Mouse (Mus musculus): ENCODE data around the gene Ski.

Gene Ski

GRCm38 (mm10) chr4:155234371-155235310, 12.2 kb upstream of the Ski start:
- DNase-seq, result peak; percentile 22 to 43

DNA sequence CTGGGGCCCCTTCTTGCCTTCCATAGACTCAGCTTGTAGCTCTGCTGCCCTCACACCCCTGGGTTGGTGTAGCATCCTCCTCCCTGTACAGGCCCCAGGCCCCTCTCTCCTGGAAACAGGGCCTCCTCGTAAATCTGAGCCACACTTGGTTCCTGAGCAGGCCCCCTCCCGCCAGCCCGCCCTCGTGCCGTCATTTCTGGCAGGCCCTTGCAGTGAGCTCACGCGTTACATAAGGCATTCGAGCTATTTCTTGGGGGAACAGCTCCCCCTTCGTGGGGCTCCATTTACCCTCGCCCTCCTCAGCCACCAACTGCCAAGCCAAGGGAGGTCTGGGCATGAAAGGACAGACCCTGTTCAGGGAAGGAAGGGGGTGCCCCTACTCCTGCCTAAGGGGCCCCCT, 11.5 kb upstream of the Ski start:
- peak; percentile 82 to 86 for DNase-seq

- DNase-seq, result no peak
These were observed 6.1 kb upstream of the Ski start for GRCm38 (mm10) chr4:155228461-155228860.

GRCm38 (mm10) chr4:155227986-155228385, 5.6 kb upstream of the Ski start:
- no peak for DNase-seq

- DNase-seq, result no peak
These were observed 3.5 kb upstream of the Ski start for GRCm38 (mm10) chr4:155225918-155226317.

- no peak for DNase-seq
These were observed 1.5 kb upstream of the Ski start for GRCm38 (mm10) chr4:155223594-155224528.

GRCm38 (mm10) chr4:155222841-155223593, 625 bp upstream of the Ski start:
- peak; percentile 95 to 100 for DNase-seq

- peak; percentile 77 to 86 for DNase-seq
These were observed 517 bp downstream of the Ski start for GRCm38 (mm10) chr4:155221599-155222551.

- no peak for DNase-seq
These were observed 1.3 kb downstream of the Ski start for GRCm38 (mm10) chr4:155221106-155221505.

GRCm38 (mm10) chr4:155220213-155221100, 1.9 kb downstream of the Ski start:
- no peak for DNase-seq

DNA sequence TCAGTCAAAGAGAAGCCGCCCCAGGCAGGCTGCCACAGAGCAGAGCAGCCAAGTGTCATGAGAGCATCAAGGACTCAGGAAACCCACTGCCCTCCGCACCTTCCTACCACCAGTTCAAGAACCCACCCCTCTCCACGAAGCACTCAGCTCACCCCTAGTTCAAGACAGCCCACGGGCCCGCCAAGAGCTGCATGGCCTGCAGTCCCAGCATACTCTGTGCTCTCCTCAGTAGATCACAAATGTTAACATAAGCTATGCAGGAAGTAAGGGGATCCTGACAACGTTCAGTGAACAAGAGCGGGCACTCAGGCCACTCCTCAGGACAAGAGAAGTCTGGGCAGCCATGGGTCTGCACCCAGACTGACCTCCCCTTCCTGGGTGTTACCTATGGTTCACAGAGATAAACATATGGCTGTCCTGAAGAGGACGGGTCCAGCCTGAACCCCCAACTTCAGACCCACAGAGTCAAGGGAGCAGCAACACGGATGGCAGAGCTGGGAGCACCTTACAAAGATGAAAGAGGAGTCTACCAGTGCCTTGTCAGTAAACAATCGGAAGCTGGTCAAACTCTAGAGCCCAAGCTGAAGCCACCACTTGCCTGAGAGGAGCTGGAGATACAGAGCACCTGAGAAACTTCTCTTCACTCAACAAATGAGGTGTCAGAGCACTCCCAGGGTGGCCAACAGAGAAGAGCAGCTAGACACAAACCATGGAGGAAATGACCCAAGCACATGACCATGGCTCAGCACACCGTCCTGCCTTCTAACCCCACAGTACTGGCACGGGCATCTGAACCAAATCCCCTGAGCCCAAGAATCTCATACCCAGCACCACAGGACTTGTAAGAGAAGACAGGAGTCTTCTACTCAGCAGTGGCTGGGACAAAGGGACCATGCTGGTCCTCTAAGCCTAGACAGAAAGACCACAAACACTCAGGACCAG, 2.9 kb downstream of the Ski start:
- DNase-seq, result no peak

DNA sequence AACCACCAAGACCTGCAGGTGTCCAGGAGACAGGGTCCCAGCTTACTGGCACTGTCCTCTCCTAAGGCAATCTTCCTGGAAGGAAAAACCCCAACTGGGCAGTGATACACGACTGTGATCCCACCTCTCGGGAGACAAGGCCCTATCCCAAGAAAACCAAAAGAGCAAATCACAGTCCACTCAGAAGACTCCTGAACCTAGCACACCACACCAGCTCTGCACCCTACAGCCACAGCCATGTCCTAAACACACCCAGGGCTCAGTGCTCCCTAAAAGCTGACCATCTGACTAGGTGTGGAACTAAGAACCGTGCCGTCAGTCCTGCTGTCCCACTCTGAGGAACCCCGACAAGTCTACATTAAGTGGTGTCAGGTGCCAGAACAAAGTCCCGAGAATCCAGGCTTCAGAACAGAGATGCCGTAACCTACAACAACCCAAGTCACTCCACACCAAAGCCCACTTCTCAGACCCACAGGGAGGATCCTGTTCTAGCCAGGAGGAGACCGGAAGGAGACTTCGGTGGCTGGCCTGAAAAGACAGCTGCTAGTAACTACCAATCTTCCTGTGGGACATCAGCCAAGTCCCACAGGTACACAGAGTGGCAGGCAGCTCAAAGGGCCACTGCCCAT, 4.2 kb downstream of the Ski start:
- no peak for DNase-seq

GRCm38 (mm10) chr4:155217241-155218103, 4.9 kb downstream of the Ski start:
- DNase-seq, result no peak

GRCm38 (mm10) chr4:155215773-155216630, 6.4 kb downstream of the Ski start:
- no peak for DNase-seq

DNA sequence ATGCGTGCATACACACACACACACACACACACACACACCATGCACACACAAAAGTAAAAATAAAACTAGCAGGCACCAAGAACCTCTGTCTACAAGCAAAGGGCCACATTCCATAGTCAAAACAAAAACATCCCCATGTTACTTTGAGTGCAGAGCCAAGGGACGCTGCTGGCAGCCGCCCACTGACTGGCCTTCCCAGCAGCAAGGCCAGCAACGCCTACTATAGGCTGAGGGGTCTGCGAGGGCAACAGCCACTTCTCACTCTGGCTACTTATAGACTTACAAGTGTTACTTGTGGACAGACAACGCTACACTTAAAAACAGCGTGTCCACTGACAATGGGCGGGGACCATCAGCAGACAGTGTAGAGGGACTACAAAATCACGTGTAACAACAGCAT, 7.2 kb downstream of the Ski start:
- no peak for DNase-seq

DNA sequence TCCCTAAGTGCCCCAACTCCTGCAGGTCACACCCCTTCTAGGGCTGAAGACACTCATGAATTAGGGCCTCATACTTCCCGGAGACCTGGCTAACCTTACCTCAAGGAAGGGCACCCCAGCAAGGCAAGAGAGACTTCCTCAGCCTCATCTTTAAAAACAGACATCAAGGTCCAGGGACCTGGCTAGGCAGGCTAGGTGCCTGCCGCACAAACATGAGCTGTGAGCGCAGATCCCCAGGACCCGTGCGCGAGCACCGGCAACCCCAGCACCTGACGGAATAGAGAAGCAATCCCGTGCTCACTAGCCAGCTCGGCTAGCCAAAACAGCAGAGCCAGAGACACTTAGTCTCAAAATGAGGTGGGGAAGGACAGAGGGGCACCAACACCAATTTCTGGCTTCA, 7.6 kb downstream of the Ski start:
- DNase-seq, result no peak

GRCm38 (mm10) chr4:155214188-155214587, 8.2 kb downstream of the Ski start:
- DNase-seq, result no peak
